Mouse (Mus musculus): ENCODE measurements around the gene Zfp341.

Gene Zfp341

GRCm38 (mm10) chr2:154633876-154634644 is 21.0 kb downstream of the Zfp341 start:
- DNase-seq (ENCODE audit: low spot score) = no peak

DNA sequence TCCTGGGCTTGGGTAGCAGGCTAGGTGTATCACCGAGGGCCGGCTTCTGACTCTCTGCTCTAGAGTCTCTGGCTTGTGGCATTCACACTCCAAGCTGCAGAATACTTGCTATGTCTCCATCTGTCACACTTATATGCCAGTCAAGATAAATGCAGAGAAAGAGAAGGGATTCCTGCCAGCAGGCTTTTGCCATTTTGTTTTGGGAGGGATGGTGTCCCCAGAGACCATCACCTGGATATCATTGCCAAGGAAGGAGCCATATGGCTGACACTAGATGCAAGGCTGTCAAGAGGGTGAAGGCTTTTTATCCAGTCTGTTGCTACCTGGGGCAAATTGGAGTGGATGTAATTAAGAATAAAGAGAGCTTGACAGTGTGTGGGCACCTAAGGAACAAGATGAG is 22.7 kb downstream of the Zfp341 start:
- DNase-seq (ENCODE audit: low spot score) = no peak

DNA sequence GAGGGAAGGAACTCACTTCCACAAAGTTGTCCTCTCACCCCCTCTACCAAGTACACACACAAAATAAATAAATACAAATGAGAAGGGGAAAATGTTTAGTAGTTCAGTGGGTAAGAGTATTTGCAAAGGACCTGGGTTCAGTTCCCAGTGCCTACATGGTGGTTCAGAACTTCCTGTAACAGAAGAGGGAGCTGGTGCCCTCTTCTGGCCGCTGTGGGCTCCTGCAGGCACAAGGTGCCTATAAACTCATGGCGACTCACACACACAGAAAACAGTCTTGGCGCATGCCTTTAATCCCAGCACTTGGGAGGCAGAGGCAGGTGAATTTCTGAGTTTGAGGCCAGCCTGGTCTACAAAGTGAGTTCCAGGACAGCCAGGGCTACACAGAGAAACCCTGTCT is 25.4 kb downstream of the Zfp341 start:
- no peak for DNase-seq (ENCODE audit: low spot score)

- no peak for DNase-seq (ENCODE audit: low spot score)
These were observed 26.0 kb downstream of the Zfp341 start for GRCm38 (mm10) chr2:154639115-154639514.

GRCm38 (mm10) chr2:154641176-154641575 is 28.1 kb downstream of the Zfp341 start:
- DNase-seq (ENCODE audit: low spot score) = no peak

DNA sequence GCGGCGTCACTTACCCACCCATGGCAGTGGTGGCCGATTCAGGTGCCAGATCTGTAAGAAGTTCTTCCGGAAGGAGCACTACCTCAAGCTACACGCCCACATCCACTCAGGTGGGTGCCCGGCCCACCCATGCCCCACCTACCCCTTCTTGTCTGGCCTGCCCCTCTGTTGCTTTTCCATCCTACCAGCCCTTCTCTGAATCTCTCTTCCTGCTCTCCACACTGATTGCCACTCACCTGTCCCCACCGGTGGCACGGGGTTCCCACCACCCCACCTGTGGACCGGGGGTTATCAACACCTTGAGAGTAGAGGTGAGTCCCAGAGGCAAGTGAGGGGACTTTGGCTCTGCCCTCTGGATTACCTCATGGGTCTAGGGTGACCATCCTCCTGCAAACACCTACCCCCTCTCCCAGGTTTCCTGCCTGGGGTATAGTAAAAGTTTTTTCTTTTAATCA is 28.9 kb downstream of the Zfp341 start:
- DNase-seq (ENCODE audit: low spot score) = no peak

DNA sequence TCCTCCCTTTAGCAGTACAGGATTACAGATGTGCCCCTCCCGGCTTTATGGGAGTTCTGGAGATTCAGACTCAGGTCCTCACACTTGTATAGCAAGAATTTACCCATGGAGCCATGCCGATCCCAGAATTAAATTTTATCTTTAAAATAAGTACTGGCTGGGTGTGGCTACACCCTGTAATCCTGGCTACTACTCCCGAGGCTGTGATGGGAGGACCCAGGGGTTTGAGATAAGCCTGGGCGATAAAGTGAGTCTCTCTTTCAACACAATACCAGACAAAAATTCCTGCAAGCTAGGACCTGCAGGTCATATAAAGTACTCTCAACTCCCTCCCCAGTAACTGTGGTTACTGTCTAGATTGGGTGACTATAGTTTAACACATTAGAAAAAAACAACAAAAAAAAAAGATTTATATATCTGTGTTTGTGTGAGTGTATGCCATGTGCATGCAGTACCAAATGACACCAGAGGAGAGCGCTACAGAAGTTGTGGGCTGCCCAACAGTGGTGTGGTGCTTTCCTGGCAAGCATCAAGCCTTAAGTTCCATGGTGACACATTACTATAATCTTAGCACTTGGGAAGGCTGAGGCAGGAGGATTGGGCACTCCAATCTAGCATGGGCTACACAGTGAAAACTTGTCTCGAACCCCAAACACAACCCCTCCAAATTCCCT is 29.8 kb downstream of the Zfp341 start:
- DNase-seq (ENCODE audit: low spot score) = no peak

- peak; percentile 59 for DNase-seq (ENCODE audit: low spot score)
These were observed 33.5 kb downstream of the Zfp341 start for GRCm38 (mm10) chr2:154646634-154647033.

- DNase-seq (ENCODE audit: low spot score) = no peak
These were observed 35.0 kb downstream of the Zfp341 start for GRCm38 (mm10) chr2:154648086-154648485.

DNA sequence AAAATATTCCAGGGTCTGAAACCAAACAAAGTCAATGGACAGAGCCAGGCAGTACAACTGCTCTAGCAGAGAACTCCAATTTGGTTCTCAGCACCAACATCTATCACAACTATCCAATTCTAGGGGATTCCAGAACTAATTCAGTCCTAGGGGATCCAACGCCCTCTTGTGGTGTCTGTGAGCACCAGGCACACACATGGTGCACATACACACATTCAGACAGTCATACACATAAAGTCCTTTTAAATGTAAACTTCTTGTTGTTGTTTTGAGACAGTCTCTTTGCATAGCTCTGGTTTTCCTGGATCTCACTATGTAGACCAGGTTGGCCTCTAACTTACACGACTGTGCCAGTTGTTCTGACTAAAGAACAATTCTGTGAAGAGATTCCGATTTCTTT is 37.3 kb downstream of the Zfp341 start:
- DNase-seq (ENCODE audit: low spot score) = no peak

GRCm38 (mm10) chr2:154651363-154651762 is 38.3 kb downstream of the Zfp341 start, which contains the start of gene Chmp4b:
Chmp4b (plus strand) TSS chr2:154651705.
- DNase-seq (ENCODE audit: low spot score) = no peak

GRCm38 (mm10) chr2:154654976-154655375 is 41.9 kb downstream of the Zfp341 start:
- no peak for DNase-seq (ENCODE audit: low spot score)

DNA sequence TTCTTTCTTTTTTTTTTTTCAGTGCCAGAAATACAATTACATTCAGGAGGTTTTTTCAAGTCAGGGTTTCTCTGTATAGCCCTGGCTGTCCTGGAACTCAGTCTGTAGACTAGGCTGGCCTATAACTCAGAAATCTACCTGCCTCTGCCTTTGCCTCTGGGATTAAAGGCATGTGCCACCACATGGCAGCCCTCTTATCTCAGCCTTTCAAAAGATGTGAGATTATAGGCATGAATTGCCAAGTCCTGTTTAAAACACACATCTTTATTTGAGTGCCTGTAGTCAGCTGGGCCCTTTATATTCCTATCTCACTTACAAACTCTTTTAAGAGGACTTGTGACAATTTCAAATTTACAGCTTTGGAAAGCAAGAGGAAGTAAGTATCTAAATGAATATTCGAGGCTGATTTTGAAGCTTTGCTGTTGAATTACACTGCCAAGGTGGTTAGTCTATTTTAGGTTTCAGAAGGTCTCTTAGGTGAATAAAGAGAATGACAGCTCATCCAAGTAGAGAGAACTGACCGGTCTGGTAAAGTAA is 42.8 kb downstream of the Zfp341 start:
- DNase-seq (ENCODE audit: low spot score) = no peak

DNA sequence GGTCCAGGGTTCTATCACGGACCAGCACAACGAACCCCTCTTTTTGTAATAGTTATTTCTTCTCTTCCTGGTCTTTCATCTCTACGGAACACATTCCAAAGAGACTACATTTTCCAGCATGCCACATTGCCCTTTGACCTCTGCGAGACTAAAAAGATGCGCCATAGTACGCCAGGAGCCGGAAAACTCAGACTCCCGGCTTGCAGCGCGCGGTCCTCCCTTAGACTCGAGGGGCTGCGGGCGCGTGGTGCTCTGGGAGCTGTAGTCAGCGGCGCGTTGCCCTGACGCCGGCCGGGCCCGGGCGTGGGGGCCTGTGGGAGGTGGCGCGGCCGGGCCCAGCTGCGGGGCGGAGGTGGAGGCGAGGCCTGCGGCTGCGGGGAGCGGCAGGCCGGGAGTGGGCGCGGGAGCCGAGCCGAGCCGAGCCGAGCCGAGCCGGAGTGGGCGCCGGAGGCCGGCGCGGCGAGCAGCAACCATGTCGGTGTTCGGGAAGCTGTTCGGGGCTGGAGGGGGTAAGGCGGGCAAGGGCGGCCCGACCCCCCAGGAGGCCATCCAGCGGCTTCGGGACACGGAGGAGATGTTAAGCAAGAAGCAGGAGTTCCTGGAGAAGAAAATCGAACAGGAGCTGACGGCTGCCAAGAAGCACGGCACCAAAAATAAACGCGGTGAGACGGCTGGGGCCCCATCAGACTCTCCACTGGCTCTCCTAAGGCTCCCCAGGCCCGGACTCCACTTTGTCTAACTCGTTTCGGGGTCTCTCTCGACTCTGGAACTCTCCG is 43.8 kb downstream of the Zfp341 start:
- peak; percentile 98 for DNase-seq (ENCODE audit: low spot score)

- DNase-seq (ENCODE audit: low spot score) = no peak
These were observed 44.6 kb downstream of the Zfp341 start for GRCm38 (mm10) chr2:154657486-154658237.

DNA sequence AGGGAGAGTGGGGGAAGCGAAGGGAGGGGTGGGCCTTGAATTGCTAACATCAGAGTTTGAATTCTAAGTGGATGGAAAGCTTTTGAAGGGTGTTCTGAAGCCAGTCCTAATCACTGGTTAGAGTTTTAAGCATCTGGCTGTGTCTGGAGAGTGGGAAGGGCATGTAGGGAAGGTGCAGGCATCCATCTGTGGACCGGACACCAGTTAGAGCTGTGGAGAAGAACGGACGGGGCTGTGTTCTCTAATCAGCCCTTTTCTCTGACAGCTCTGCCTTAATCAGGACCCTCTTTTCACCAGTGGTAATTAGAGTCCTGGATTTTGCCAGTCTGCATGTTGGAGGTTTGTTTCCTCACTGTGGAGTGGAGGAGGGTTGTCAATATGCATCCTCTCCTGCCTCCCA is 46.0 kb downstream of the Zfp341 start:
- DNase-seq (ENCODE audit: low spot score) = no peak

GRCm38 (mm10) chr2:154659531-154660074 is 46.5 kb downstream of the Zfp341 start:
- DNase-seq (ENCODE audit: low spot score) = no peak

- DNase-seq (ENCODE audit: low spot score) = no peak
These were observed 55.6 kb downstream of the Zfp341 start for GRCm38 (mm10) chr2:154668680-154669079.

DNA sequence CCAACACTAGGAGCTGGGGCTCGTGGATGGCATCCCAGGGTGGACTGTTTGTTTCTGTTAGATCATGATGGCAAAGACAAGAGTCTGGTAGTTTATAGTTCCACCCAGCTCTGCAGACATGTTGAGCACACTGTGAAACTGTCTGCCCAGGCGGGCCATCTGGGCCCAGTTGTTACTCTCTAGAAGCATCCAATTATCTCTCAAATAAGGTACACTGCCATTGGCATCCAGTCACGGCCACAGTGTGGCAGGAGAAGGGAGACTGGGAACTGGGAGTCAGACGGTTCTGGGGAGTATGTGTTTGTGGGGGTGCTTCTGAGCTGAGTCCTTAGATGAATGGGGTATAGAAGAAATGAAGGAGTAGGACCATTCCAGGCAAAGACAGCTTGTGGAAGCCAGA is 57.0 kb downstream of the Zfp341 start:
- no peak for DNase-seq (ENCODE audit: low spot score)

DNA sequence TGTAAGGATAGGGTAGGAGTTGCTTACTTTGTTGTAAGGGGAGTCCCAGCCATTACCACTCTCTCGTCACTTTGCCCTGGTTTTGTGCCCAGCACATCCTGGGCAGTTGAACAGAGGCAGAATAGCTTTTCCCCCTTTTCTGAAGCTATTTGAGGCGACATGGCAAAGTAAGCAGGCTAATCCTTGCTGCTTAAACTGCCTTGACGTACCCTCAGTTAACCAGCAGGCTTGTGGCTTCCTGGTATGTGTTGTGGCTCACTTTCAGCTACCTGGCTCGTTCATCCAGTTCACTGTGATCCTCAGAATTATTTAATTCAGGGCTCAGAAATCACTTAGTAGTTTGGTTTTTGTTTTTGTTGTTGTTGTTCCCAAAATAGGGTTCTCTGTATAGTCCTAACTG is 57.6 kb downstream of the Zfp341 start:
- no peak for DNase-seq (ENCODE audit: low spot score)

DNA sequence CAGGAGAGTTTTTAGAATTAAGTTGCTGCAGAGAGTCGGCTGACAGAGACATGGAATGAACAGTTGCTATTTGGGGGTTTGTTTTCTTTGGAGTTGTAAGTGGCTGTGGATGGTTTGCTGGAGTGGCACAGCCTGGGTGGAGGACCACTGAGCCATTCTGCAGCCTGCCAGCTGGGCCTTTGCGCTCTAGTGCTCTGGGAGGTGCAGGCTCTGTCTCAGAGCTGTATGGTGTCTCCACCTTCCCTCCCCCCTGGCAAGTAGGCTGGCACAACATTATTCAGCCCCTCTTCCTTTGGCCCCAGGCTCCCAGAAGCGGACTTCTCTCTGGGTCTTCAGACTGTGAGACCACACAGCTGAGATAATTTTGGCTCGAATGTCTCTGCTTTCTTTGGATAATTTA is 60.9 kb downstream of the Zfp341 start:
- DNase-seq (ENCODE audit: low spot score) = no peak

All from testis, postnatal 10 days (tissue).